8 mouse cellular contexts compared by ENCODE assay signal in genomic region chr4:123685506-123686242, GRCm38 (mm10). TPM values are rescaled to one million over a fixed set of nuclear protein-coding genes. Genes with fewer than 3 reads are reported as not detected.
A peak's percentile ranks its signal among the peaks of the same experiment; 100 is the strongest.
DNase-seq lines count a peak whose midpoint lies in the region; ATAC-seq and TF ChIP-seq lines count a peak whose summit lies in the region.

No protein-coding gene starts in this region.

- H3K4me1 ChIP-seq in intestine, embryonic 15.5 days (replicated peaks), result peaks cover 12% of the 10 kb centered on the region; the same call in 1 of the 2 replicates

- no peak for TF ChIP-seq CTCF in gastrocnemius, adult 2 months (IDR thresholded peaks at IDR 0.05)

- H3K4me2 ChIP-seq in intestine, embryonic 15.5 days (replicated peaks), result peak overlapping the region; percentile 100

- H3K36me3 ChIP-seq in intestine, embryonic 15.5 days, result no peaks in the 10 kb centered on the region

- peaks cover 2% of the 10 kb centered on the region; the same call in 1 of the 2 replicates for H3K27me3 ChIP-seq in intestine, embryonic 15.5 days (replicated peaks)

- 65% methylated on average over 8 of the region's 8 CpGs for WGBS in intestine, embryonic 15.5 days

- ATAC-seq in intestine, embryonic 15.5 days, result no peak
- no peak for ATAC-seq in CD4-positive, CD25-positive, alpha-beta regulatory T cell, adult 4 months

- intact Hi-C loops in gastrocnemius, adult 2 months (cut with DNase I), result no loop called here
- intact Hi-C loops in gastrocnemius, postnatal 36 days (cut with DNase I), result no loop called here

- H3K4me3 ChIP-seq in gastrocnemius, adult 2 months, result peak overlapping the region; percentile 86
- no peak overlapping the region for H3K4me3 ChIP-seq in intestine, embryonic 15.5 days (replicated peaks)

- H3K9me3 ChIP-seq in intestine, embryonic 15.5 days, result no peaks in the 10 kb centered on the region

- no peak overlapping the region for H3K27ac ChIP-seq in gastrocnemius, adult 2 months
- no peak overlapping the region for H3K27ac ChIP-seq in intestine, embryonic 15.5 days

- peak; percentile 39 for DNase-seq in gastrocnemius, adult 2 months
- no peak for DNase-seq in gastrocnemius, postnatal 36 days
- peak; percentile 66 to 68 for DNase-seq in right cerebral cortex, postnatal 10 days (ENCODE audit: low spot score in 2 of 2)
- DNase-seq in right cerebral cortex, adult 18-20 months, result no peak
- DNase-seq in retina, embryonic 14.5 days (ENCODE audit: low spot score), result peak; percentile 34
- DNase-seq in ovary, postnatal 36 days (ENCODE audit: low spot score), result no peak

- H3K9ac ChIP-seq in intestine, embryonic 15.5 days, result no peak overlapping the region

RNA-seq across cellular contexts. Expression of gene Macf1, which starts 1.5 kb away (rescaled TPM):
- total RNA-seq in gastrocnemius, adult 2 months (2021), result 10 to 100 TPM; 48.4 to 66.4 TPM
- total RNA-seq in gastrocnemius, postnatal 36 days (2021), result 10 to 100 TPM; 49.0 to 51.9 TPM
- 28.0 and 28.9 TPM in 2 replicates for polyA plus RNA-seq in intestine, embryonic 15.5 days (2015; fragmentation: Nextera tagmentation; extraction: Ambion mirVana)
- 100 to 1,000 TPM; 161 to 185 TPM for polyA plus RNA-seq in CD4-positive, CD25-positive, alpha-beta regulatory T cell, adult 4 months (2017; shearing (Covaris generic))

RNA-seq across cellular contexts. Expression of gene Ndufs5, which starts 32.3 kb away (rescaled TPM):
- total RNA-seq in gastrocnemius, adult 2 months (2021), result 100 to 1,000 TPM; 242 to 305 TPM
- total RNA-seq in gastrocnemius, postnatal 36 days (2021), result 100 to 1,000 TPM; 246 to 272 TPM
- 304 and 312 TPM in 2 replicates for polyA plus RNA-seq in intestine, embryonic 15.5 days (2015; fragmentation: Nextera tagmentation; extraction: Ambion mirVana)
- polyA plus RNA-seq in CD4-positive, CD25-positive, alpha-beta regulatory T cell, adult 4 months (2017; shearing (Covaris generic)), result 100 to 1,000 TPM; 104 to 124 TPM

Comparison
In these comparisons a context has a peak if more than half of its experiments do, and no peak if none do; other contexts are left out.
1. DNase-seq: peak in gastrocnemius, adult 2 months (single experiment), right cerebral cortex, postnatal 10 days (2 of 2) and retina, embryonic 14.5 days (single experiment); none in gastrocnemius, postnatal 36 days (0 of 2), right cerebral cortex, adult 18-20 months (single experiment) and ovary, postnatal 36 days (single experiment).